Mouse (Mus musculus) stomach, embryonic 14.5 days (tissue): Measurements from ENCODE around the gene Lztr1. TPM values are rescaled to one million over a fixed set of nuclear protein-coding genes. Genes with fewer than 3 reads are reported as not detected.

ENCODE experiments used
- ATAC-seq: fragments of 200-750 bp; cut with Nextera tagmentation; 2 replicates; pipeline ENCODE4 v1.8.0; 2017; ENCODE audit warnings: low read depth, moderate TSS enrichment; ENCODE audit not compliant: insufficient number of reproducible peaks, insufficient read depth, low FRiP score
- H3K27ac ChIP-seq: fragments of 300-500 bp; sonication (generic); 2 replicates; pipeline ENCODE4 v1.5.1; 2014; ENCODE audit warnings: mild to moderate bottlenecking, low read length, moderate library complexity, mixed read lengths
- H3K27me3 ChIP-seq: fragments of 300-500 bp; sonication (generic); 2 replicates; pipeline ENCODE4 v1.6.1; 2014; ENCODE audit warnings: low read length, control low read depth, mixed read lengths; ENCODE audit not compliant: control insufficient read depth, insufficient read depth
- H3K36me3 ChIP-seq: fragments of 300-500 bp; sonication (generic); 2 replicates; pipeline ENCODE4 v1.6.1; 2014; ENCODE audit warnings: mild to moderate bottlenecking, control low read depth, low read length, moderate library complexity, mixed read lengths; ENCODE audit not compliant: control insufficient read depth, insufficient read depth
- H3K4me1 ChIP-seq: fragments of 300-500 bp; sonication (generic); 2 replicates; pipeline ENCODE4 v1.6.1; 2014; ENCODE audit warnings: low read length, control low read depth, mixed read lengths; ENCODE audit not compliant: control insufficient read depth, insufficient read depth
- H3K4me2 ChIP-seq: fragments of 300-500 bp; sonication (generic); replicated peaks from 2 replicates; pipeline ENCODE4 v1.6.1; 2014; ENCODE audit warnings: low read depth, low read length, control low read depth
- H3K4me3 ChIP-seq: fragments of 300-500 bp; sonication (generic); 2 replicates; pipeline ENCODE4 v1.5.1; 2014; ENCODE audit warnings: low read depth, low read length, control low read depth
- H3K9ac ChIP-seq: fragments of 300-500 bp; sonication (generic); replicated peaks from 2 replicates; pipeline ENCODE4 v1.6.1; 2014; ENCODE audit warnings: low read depth, mild to moderate bottlenecking, control low read depth, low read length, moderate library complexity, mixed read lengths
- H3K9me3 ChIP-seq: fragments of 300-500 bp; sonication (generic); 2 replicates; pipeline ENCODE4 v1.6.1; 2016; ENCODE audit warnings: low read depth, low read length, control low read depth; ENCODE audit not compliant: control insufficient read depth
- WGBS: fragments of 180-500 bp; shearing (Covaris S2); extraction: QIAGEN DNeasy Blood & Tissue Kit; methylation state at CpG from one replicate; pipeline ENCODE4 v1.1.7; 2014; 5-methylcytosine and 5-hydroxymethylcytosine counted together
- polyA plus RNA-seq: library from polyadenylated mRNA; unstranded; fragments of >200 nt; fragmentation: Nextera tagmentation; extraction: Ambion mirVana; gene quantifications from 2 replicates; pipeline ENCODE4 v1.2.1, GENCODE M21; 2014

Gene Lztr1
- polyA plus RNA-seq = 78.6 and 89.5 TPM in 2 replicates

- Histone ChIP-seq H3K4me2 (peak within 1 kb of the TSS; percentile 72), H3K4me1 (peaks cover 12% of the 10 kb centered on the region; the same call in 1 of the 2 replicates), H3K27ac (peak within 1 kb of the TSS; percentile 94), H3K9ac (peak within 1 kb of the TSS; percentile 56), H3K36me3 (peaks cover 24% of the 10 kb centered on the region), H3K27me3 (no peaks in the 10 kb centered on the region), H3K4me3 (peak within 1 kb of the TSS; percentile 78), H3K9me3 (no peaks in the 10 kb centered on the region)
- peak; percentile 96 for ATAC-seq
- WGBS = under 1% methylated on average over 50 of the region's 50 CpGs
Measured at GRCm38 (mm10) chr16:17508546-17509239, at the start of gene Lztr1. Gene Lztr1, plus strand, starts transcription at chr16:17508688.

DNA sequence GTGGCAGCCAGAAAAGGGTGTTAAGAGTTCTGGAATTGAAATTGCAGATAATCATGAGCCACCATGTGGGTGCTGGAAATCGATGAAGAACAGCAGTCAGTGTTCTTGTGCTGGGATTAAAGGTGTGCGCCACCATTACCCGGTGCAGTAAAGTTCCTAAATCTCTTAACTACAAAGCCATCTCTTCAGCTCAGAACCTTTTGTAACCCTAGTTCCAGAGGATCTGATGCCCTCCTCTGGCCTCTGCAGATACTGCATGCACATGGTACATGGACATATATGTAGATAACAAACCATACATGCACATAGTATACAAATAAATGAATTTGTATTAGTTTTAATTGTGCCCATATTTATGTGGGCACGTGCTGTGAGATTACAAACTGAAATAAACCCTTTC is 48.2 kb upstream of the Lztr1 start:
- H3K27ac ChIP-seq = no peak overlapping the region

GRCm38 (mm10) chr16:17461596-17461995 is 46.9 kb upstream of the Lztr1 start:
- no peaks in the 10 kb centered on the region for H3K9me3 ChIP-seq
- no peak for ATAC-seq

More for the DNA sequence above, 48.2 kb upstream of the Lztr1 start:
- no peaks in the 10 kb centered on the region for H3K27me3 ChIP-seq
- no peak overlapping the region for H3K9ac ChIP-seq
- no peak for ATAC-seq
- H3K4me1 ChIP-seq = 0 out of 2 replicates have a peak, but pooled peaks cover 5% of the 10 kb centered on the region
- WGBS = 91% methylated on average over 4 of the region's 4 CpGs
- no peaks in the 10 kb centered on the region for H3K9me3 ChIP-seq
- no peak overlapping the region for H3K4me2 ChIP-seq
- no peak overlapping the region for H3K4me3 ChIP-seq
- peaks cover 22% of the 10 kb centered on the region; the same call in 1 of the 2 replicates for H3K36me3 ChIP-seq

GRCm38 (mm10) chr16:17463184-17463583 is 45.3 kb upstream of the Lztr1 start:
- ATAC-seq = no peak
- H3K9ac ChIP-seq = no peak overlapping the region
- 74% methylated on average over 2 of the region's 2 CpGs for WGBS
- no peak overlapping the region for H3K4me3 ChIP-seq
- H3K36me3 ChIP-seq = peaks cover 11% of the 10 kb centered on the region; the same call in 1 of the 2 replicates
- 0 out of 2 replicates have a peak, but pooled peaks cover 4% of the 10 kb centered on the region for H3K4me1 ChIP-seq
- H3K27ac ChIP-seq = no peak overlapping the region
- no peaks in the 10 kb centered on the region for H3K9me3 ChIP-seq
- no peaks in the 10 kb centered on the region for H3K27me3 ChIP-seq
- no peak overlapping the region for H3K4me2 ChIP-seq

More at GRCm38 (mm10) chr16:17461596-17461995, 46.9 kb upstream of the Lztr1 start:
- H3K4me3 ChIP-seq = no peak overlapping the region
- WGBS = 88% methylated on average over 1 of the region's 1 CpGs
- no peak overlapping the region for H3K4me2 ChIP-seq
- peaks cover 13% of the 10 kb centered on the region; the same call in 1 of the 2 replicates for H3K36me3 ChIP-seq
- H3K27me3 ChIP-seq = no peaks in the 10 kb centered on the region
- H3K4me1 ChIP-seq = no peaks in the 10 kb centered on the region
- no peak overlapping the region for H3K27ac ChIP-seq
- no peak overlapping the region for H3K9ac ChIP-seq

DNA sequence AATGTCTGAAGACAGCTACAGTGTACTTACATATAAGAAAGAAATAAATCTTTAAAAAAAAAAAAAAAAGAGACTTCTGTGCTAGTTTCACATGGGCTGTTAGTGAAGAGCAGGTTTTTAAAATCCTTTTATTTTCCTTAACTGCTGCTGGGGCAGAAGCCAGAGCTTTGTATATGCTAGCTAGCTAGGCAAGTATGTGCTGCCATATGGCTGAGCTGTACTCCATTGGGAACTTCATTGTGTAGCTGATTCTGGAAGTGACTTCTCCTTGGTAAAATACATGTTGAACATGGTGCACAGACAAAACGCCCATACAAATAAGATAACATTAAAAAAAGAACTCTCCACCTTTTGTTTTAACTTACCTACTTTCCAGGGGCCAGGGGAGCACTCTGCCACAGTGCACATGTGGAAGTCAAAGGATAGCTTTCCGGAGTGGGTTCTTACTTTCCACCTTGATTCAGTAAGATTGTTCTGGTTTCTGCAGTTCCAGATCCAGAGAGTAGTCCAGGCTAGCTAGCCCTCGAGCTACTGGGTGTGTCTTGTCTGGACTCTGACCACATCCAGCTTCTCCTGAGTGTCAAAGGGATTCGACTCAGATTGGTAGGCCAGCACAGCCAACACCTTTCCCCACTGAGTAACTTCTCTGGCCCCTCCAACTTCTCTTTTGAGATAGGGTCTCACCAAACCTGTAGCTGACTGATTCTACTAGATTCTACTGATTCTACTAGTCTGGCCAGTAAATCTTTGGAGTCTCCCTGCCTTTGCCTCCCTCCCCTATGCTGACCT is 41.4 kb upstream of the Lztr1 start:
- Histone ChIP-seq H3K36me3 (peaks cover 11% of the 10 kb centered on the region; the same call in 1 of the 2 replicates), H3K9ac (no peak overlapping the region), H3K27me3 (no peaks in the 10 kb centered on the region), H3K4me1 (0 out of 2 replicates have a peak, but pooled peaks cover 4% of the 10 kb centered on the region), H3K4me2 (no peak overlapping the region), H3K9me3 (no peaks in the 10 kb centered on the region), H3K27ac (no peak overlapping the region), H3K4me3 (no peak overlapping the region)
- 80% methylated on average over 4 of the region's 4 CpGs for WGBS
- no peak for ATAC-seq

- ATAC-seq = no peak
- Histone ChIP-seq H3K27ac (no peak overlapping the region), H3K9ac (no peak overlapping the region), H3K27me3 (no peaks in the 10 kb centered on the region), H3K36me3 (peaks cover 20% of the 10 kb centered on the region), H3K4me1 (0 out of 2 replicates have a peak, but pooled peaks cover under 1% of the 10 kb centered on the region), H3K9me3 (no peaks in the 10 kb centered on the region), H3K4me2 (no peak overlapping the region), H3K4me3 (no peak overlapping the region)
- 81% methylated on average over 6 of the region's 6 CpGs for WGBS
Measured at GRCm38 (mm10) chr16:17472498-17472897, 36.0 kb upstream of the Lztr1 start.

DNA sequence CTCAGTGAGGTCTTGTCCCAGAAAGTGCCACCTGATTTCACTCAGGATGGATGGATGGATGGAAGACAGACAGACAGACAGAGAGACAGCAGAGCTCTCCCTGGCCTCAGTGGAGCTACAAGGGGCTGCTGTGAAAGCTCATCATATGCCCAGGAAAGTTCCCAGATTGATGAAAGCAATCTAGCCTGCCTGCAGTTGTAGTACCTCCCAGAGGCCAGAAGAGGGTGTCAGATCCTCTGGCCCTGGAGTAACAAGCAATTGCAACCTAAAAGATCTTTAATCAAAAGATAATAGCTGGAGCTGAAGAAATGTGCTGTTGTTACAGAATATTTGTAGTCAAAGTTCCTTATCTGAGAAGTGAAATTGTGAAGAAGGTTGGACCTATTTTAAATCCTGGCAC is 34.4 kb upstream of the Lztr1 start:
- ATAC-seq = no peak
- Histone ChIP-seq H3K36me3 (peaks cover 20% of the 10 kb centered on the region), H3K4me1 (no peaks in the 10 kb centered on the region), H3K27ac (no peak overlapping the region), H3K27me3 (no peaks in the 10 kb centered on the region), H3K4me3 (no peak overlapping the region), H3K9me3 (no peaks in the 10 kb centered on the region), H3K9ac (no peak overlapping the region), H3K4me2 (no peak overlapping the region)

- Histone ChIP-seq H3K36me3 (peaks cover 16% of the 10 kb centered on the region), H3K4me3 (no peak overlapping the region), H3K27me3 (no peaks in the 10 kb centered on the region), H3K27ac (no peak overlapping the region), H3K9ac (no peak overlapping the region), H3K9me3 (no peaks in the 10 kb centered on the region), H3K4me2 (no peak overlapping the region), H3K4me1 (no peaks in the 10 kb centered on the region)
- WGBS = 62% methylated on average over 2 of the region's 2 CpGs
- no peak for ATAC-seq
Measured at GRCm38 (mm10) chr16:17474761-17475160, 33.7 kb upstream of the Lztr1 start.
